Mouse (Mus musculus): ENCODE data around the gene Phkg1. TPM values are rescaled to one million over a fixed set of nuclear protein-coding genes. Genes with fewer than 3 reads are reported as not detected.
A peak's percentile ranks its signal among the peaks of the same experiment; 100 is the strongest.

The Phkg1 gene
- polyA plus RNA-seq, 1 experiment from 2014 or later, result 0.18 TPM

DNA sequence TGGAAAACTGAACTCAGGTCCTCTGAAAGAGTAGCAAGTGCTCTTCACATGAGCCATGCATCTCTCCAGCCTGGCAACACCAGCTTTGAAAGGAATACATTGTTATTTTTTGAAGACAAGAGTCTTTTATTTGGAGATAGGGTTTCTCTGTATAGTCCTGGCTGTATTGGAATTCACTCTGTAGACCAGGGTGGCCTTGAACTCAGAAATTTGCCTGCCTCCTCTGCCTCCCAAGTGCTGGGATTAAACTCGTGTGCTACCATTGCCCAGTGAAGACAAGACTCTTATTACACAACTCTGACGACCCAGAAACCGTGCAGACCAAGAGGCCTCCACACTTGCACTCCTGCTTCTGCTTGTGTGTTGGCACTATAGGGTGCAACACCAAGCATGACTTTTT, 18.5 kb downstream of the Phkg1 start:
- no peaks in the 10 kb centered on the region for H3K9me3 ChIP-seq (ENCODE audit: control insufficient read depth, low read length)
- no peaks in the 10 kb centered on the region for H3K4me1 ChIP-seq (ENCODE audit: control insufficient read depth, insufficient read depth, low read length)
- DNase-seq (ENCODE audit: low spot score, missing footprints), result no peak
- H3K27me3 ChIP-seq (ENCODE audit: control insufficient read depth, insufficient read depth, low read length), result no peaks in the 10 kb centered on the region
- no peak overlapping the region for H3K4me3 ChIP-seq (ENCODE audit: low read depth, low read length)
- no peak overlapping the region for H3K9ac ChIP-seq (ENCODE audit: low read length)
- no peak for ATAC-seq (ENCODE audit: low FRiP score)
- H3K36me3 ChIP-seq (ENCODE audit: control insufficient read depth, insufficient read depth, low read length), result peaks cover 11% of the 10 kb centered on the region
- H3K27ac ChIP-seq (ENCODE audit: low read depth, low read length), result no peak overlapping the region
- no peak overlapping the region for H3K4me2 ChIP-seq
- 88% methylated on average over 3 of the region's 3 CpGs for WGBS

DNA sequence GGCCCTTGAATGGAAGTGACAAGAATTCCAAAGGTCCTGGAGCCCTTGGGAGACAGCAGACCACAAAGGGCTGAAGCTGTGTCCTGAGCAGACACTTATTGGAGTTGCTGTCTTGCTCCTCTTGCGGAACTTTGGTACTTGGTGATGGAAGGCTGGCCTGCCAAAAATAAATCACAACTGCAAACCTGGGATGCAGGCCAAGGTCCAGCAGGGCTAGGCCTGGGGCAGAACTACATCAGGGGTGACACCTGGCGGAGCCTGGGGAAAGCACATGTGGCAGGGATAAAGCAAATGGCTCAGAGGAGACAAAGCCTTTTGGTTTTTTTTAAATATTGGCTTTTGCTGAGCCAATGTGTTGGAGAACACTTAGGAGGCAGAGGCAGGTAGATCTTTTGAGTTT, 19.4 kb downstream of the Phkg1 start:
- no peak overlapping the region for H3K27ac ChIP-seq (ENCODE audit: low read depth, low read length)
- no peak overlapping the region for H3K4me3 ChIP-seq (ENCODE audit: low read depth, low read length)
- WGBS, result 72% methylated on average over 2 of the region's 2 CpGs
- H3K9me3 ChIP-seq (ENCODE audit: control insufficient read depth, low read length), result no peaks in the 10 kb centered on the region
- ATAC-seq (ENCODE audit: low FRiP score) (no peak), DNase-seq (ENCODE audit: low spot score, missing footprints) (peak; percentile 75)
- no peak overlapping the region for H3K9ac ChIP-seq (ENCODE audit: low read length)
- no peak overlapping the region for H3K4me2 ChIP-seq
- H3K27me3 ChIP-seq (ENCODE audit: control insufficient read depth, insufficient read depth, low read length), result no peaks in the 10 kb centered on the region
- no peaks in the 10 kb centered on the region for H3K4me1 ChIP-seq (ENCODE audit: control insufficient read depth, insufficient read depth, low read length)
- H3K36me3 ChIP-seq (ENCODE audit: control insufficient read depth, insufficient read depth, low read length), result peaks cover 11% of the 10 kb centered on the region

GRCm38 (mm10) chr5:129877731-129878455, 20.5 kb downstream of the Phkg1 start:
- 76% methylated on average over 9 of the region's 9 CpGs for WGBS
- Histone ChIP-seq H3K27me3 (ENCODE audit: control insufficient read depth, insufficient read depth, low read length) (no peaks in the 10 kb centered on the region), H3K4me2 (no peak overlapping the region), H3K27ac (ENCODE audit: low read depth, low read length) (no peak overlapping the region), H3K4me3 (ENCODE audit: low read depth, low read length) (no peak overlapping the region), H3K4me1 (ENCODE audit: control insufficient read depth, insufficient read depth, low read length) (no peaks in the 10 kb centered on the region), H3K9me3 (ENCODE audit: control insufficient read depth, low read length) (no peaks in the 10 kb centered on the region), H3K36me3 (ENCODE audit: control insufficient read depth, insufficient read depth, low read length) (peaks cover 11% of the 10 kb centered on the region), H3K9ac (ENCODE audit: low read length) (no peak overlapping the region)
- DNase-seq (ENCODE audit: low spot score, missing footprints), result no peak
- no peak for ATAC-seq (ENCODE audit: low FRiP score)

- Histone ChIP-seq H3K27me3 (ENCODE audit: control insufficient read depth, insufficient read depth, low read length) (no peaks in the 10 kb centered on the region), H3K9ac (ENCODE audit: low read length) (no peak overlapping the region), H3K4me1 (ENCODE audit: control insufficient read depth, insufficient read depth, low read length) (no peaks in the 10 kb centered on the region), H3K36me3 (ENCODE audit: control insufficient read depth, insufficient read depth, low read length) (no peaks in the 10 kb centered on the region; the same call in 1 of the 2 replicates), H3K27ac (ENCODE audit: low read depth, low read length) (no peak overlapping the region), H3K4me3 (ENCODE audit: low read depth, low read length) (no peak overlapping the region), H3K4me2 (no peak overlapping the region), H3K9me3 (ENCODE audit: control insufficient read depth, low read length) (no peaks in the 10 kb centered on the region)
- ATAC-seq (ENCODE audit: low FRiP score), result no peak
- 83% methylated on average over 11 of the region's 11 CpGs for WGBS
- no peak for DNase-seq (ENCODE audit: low spot score, missing footprints)
Measured at GRCm38 (mm10) chr5:129875098-129875497, 23.3 kb downstream of the Phkg1 start.

- Histone ChIP-seq H3K9ac (ENCODE audit: low read length) (no peak overlapping the region), H3K36me3 (ENCODE audit: control insufficient read depth, insufficient read depth, low read length) (no peaks in the 10 kb centered on the region), H3K4me1 (ENCODE audit: control insufficient read depth, insufficient read depth, low read length) (no peaks in the 10 kb centered on the region), H3K9me3 (ENCODE audit: control insufficient read depth, low read length) (no peaks in the 10 kb centered on the region), H3K27me3 (ENCODE audit: control insufficient read depth, insufficient read depth, low read length) (no peaks in the 10 kb centered on the region), H3K4me2 (no peak overlapping the region), H3K4me3 (ENCODE audit: low read depth, low read length) (no peak overlapping the region), H3K27ac (ENCODE audit: low read depth, low read length) (no peak overlapping the region)
- WGBS, result 85% methylated on average over 12 of the region's 12 CpGs
- ATAC-seq (ENCODE audit: low FRiP score) (no peak), DNase-seq (ENCODE audit: low spot score, missing footprints) (no peak)
Measured at GRCm38 (mm10) chr5:129873942-129874341, 24.4 kb downstream of the Phkg1 start.

- ATAC-seq (ENCODE audit: low FRiP score) (no peak), DNase-seq (ENCODE audit: low spot score, missing footprints) (no peak)
- no peak overlapping the region for H3K27ac ChIP-seq (ENCODE audit: low read depth, low read length)
- H3K4me2 ChIP-seq, result no peak overlapping the region
- no peaks in the 10 kb centered on the region for H3K27me3 ChIP-seq (ENCODE audit: control insufficient read depth, insufficient read depth, low read length)
- no peaks in the 10 kb centered on the region for H3K4me1 ChIP-seq (ENCODE audit: control insufficient read depth, insufficient read depth, low read length)
- no peaks in the 10 kb centered on the region for H3K36me3 ChIP-seq (ENCODE audit: control insufficient read depth, insufficient read depth, low read length)
- H3K4me3 ChIP-seq (ENCODE audit: low read depth, low read length), result no peak overlapping the region
- 84% methylated on average over 2 of the region's 2 CpGs for WGBS
- no peak overlapping the region for H3K9ac ChIP-seq (ENCODE audit: low read length)
- no peaks in the 10 kb centered on the region for H3K9me3 ChIP-seq (ENCODE audit: control insufficient read depth, low read length)
Measured at GRCm38 (mm10) chr5:129871238-129871637, 27.1 kb downstream of the Phkg1 start.

- WGBS, result 88% methylated on average over 19 of the region's 19 CpGs
- ATAC-seq (ENCODE audit: low FRiP score), result no peak
- H3K27ac ChIP-seq (ENCODE audit: low read depth, low read length), result no peak overlapping the region
Measured at GRCm38 (mm10) chr5:129869238-129869995, 28.9 kb downstream of the Phkg1 start.

DNA sequence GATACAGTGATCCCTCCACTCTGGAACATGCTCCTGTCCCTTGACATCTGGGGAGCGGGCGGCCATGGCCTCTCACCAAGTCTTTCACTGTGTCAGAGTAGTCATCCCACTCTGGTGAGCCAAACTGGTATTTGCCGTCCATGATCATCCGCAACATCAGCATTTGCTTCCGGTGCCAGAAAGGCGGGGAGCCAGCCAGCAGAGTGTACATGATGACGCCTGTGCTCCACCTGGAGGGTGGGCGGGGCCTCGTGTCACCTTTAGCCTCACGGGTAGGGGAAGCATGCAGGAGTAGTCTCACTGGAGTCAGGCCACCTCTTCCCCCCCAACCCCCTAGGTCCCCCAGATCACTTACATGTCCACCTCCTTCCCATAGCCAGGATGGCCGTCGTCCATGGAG, 32.5 kb downstream of the Phkg1 start:
- DNase-seq (ENCODE audit: low spot score, missing footprints) (no peak), ATAC-seq (ENCODE audit: low FRiP score) (no peak)
- H3K4me2 ChIP-seq, result no peak overlapping the region
- WGBS, result 88% methylated on average over 12 of the region's 12 CpGs
- no peaks in the 10 kb centered on the region for H3K9me3 ChIP-seq (ENCODE audit: control insufficient read depth, low read length)
- peaks cover 2% of the 10 kb centered on the region; the same call in 1 of the 2 replicates for H3K4me1 ChIP-seq (ENCODE audit: control insufficient read depth, insufficient read depth, low read length)
- H3K4me3 ChIP-seq (ENCODE audit: low read depth, low read length), result no peak overlapping the region
- peaks cover 9% of the 10 kb centered on the region; the same call in 1 of the 2 replicates for H3K36me3 ChIP-seq (ENCODE audit: control insufficient read depth, insufficient read depth, low read length)
- H3K9ac ChIP-seq (ENCODE audit: low read length), result no peak overlapping the region
- H3K27ac ChIP-seq (ENCODE audit: low read depth, low read length), result no peak overlapping the region
- H3K27me3 ChIP-seq (ENCODE audit: control insufficient read depth, insufficient read depth, low read length), result no peaks in the 10 kb centered on the region

More at GRCm38 (mm10) chr5:129869238-129869995, 28.9 kb downstream of the Phkg1 start:
- no peaks in the 10 kb centered on the region for H3K27me3 ChIP-seq (ENCODE audit: control insufficient read depth, insufficient read depth, low read length)
- H3K4me3 ChIP-seq (ENCODE audit: low read depth, low read length), result no peak overlapping the region
- no peaks in the 10 kb centered on the region for H3K36me3 ChIP-seq (ENCODE audit: control insufficient read depth, insufficient read depth, low read length)
- no peak for DNase-seq (ENCODE audit: low spot score, missing footprints)
- no peaks in the 10 kb centered on the region for H3K4me1 ChIP-seq (ENCODE audit: control insufficient read depth, insufficient read depth, low read length)
- H3K9me3 ChIP-seq (ENCODE audit: control insufficient read depth, low read length), result no peaks in the 10 kb centered on the region
- no peak overlapping the region for H3K4me2 ChIP-seq
- no peak overlapping the region for H3K9ac ChIP-seq (ENCODE audit: low read length)

DNA sequence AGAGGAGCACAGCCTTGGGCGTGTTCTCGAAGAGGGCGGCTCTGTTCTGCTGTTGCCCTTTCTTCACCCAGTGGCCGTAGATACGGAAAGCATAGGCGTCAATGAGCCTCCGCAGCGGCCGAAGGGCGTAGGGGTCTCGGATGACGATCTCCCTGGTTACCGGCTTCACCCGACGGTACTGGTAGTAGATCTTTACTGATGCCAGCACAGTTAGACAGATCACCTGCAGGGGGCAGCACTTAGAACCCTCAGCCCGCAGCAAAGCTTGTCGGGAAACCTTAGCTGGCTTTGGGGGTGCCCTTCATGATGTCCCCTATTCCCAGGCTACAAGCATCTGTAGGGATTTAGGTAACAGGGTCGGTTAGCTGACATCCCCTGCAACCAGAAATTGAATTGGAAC, 33.9 kb downstream of the Phkg1 start:
- 12% methylated on average over 18 of the region's 18 CpGs for WGBS
- ATAC-seq (ENCODE audit: low FRiP score), result no peak
- no peak overlapping the region for H3K4me3 ChIP-seq (ENCODE audit: low read depth, low read length)

More for the DNA sequence above, 33.9 kb downstream of the Phkg1 start:
- no peak overlapping the region for H3K9ac ChIP-seq (ENCODE audit: low read length)
- H3K4me1 ChIP-seq (ENCODE audit: control insufficient read depth, insufficient read depth, low read length), result peaks cover 2% of the 10 kb centered on the region; the same call in 1 of the 2 replicates
- peaks cover 9% of the 10 kb centered on the region; the same call in 1 of the 2 replicates for H3K36me3 ChIP-seq (ENCODE audit: control insufficient read depth, insufficient read depth, low read length)
- H3K27me3 ChIP-seq (ENCODE audit: control insufficient read depth, insufficient read depth, low read length), result no peaks in the 10 kb centered on the region
- no peak overlapping the region for H3K4me2 ChIP-seq
- H3K27ac ChIP-seq (ENCODE audit: low read depth, low read length), result no peak overlapping the region
- no peaks in the 10 kb centered on the region for H3K9me3 ChIP-seq (ENCODE audit: control insufficient read depth, low read length)
- DNase-seq (ENCODE audit: low spot score, missing footprints), result peak; percentile 87
